Mouse (Mus musculus) olfactory bulb, adult 2 months (tissue): Measurements from ENCODE around the gene Arid5b. TPM values are rescaled to one million over a fixed set of nuclear protein-coding genes. Genes with fewer than 3 reads are reported as not detected.

ENCODE experiments used
- H3K27ac ChIP-seq: fragments of 200-500 bp; 2 replicates; pipeline ENCODE4 v1.5.1; 2012; ENCODE audit warnings: low read depth, low read length; ENCODE audit not compliant: insufficient read depth
- H3K4me1 ChIP-seq: fragments of 200-500 bp; 2 replicates; pipeline ENCODE4 v1.6.1; 2012; ENCODE audit warnings: low read length; ENCODE audit not compliant: control insufficient read depth, insufficient read depth
- H3K4me3 ChIP-seq: fragments of 200-500 bp; 2 replicates; pipeline ENCODE4 v1.5.1; 2012; ENCODE audit warnings: mild to moderate bottlenecking, low read depth, low read length, moderate library complexity; ENCODE audit not compliant: insufficient read depth
- CTCF ChIP-seq: fragments of 200-500 bp; IDR thresholded peaks from 2 replicates; pipeline ENCODE4 v1.5.1; 2012; ENCODE audit warnings: low read depth, mild to moderate bottlenecking, low read length, moderate library complexity; ENCODE audit not compliant: insufficient read depth
- POLR2A ChIP-seq: fragments of 200-500 bp; IDR thresholded peaks from 2 replicates; pipeline ENCODE4 v1.6.1; 2012; ENCODE audit warnings: mild to moderate bottlenecking, low read depth, low read length, moderate library complexity; ENCODE audit not compliant: insufficient read depth
- WGBS: fragments of 180-500 bp; shearing (Covaris S2); methylation state at CpG from one replicate; pipeline ENCODE4 v1.1.7; 2018; 5-methylcytosine and 5-hydroxymethylcytosine counted together
- polyA plus RNA-seq: library from polyadenylated mRNA; stranded (reverse); fragments of >200 nt; gene quantifications from 2 replicates; pipeline ENCODE4 v1.2.4, GENCODE M21; 2012; ENCODE audit warnings: low replicate concordance; ENCODE audit not compliant: missing spikeins, insufficient read depth, insufficient read length

Arid5b gene
- polyA plus RNA-seq, 1 experiment: not detected

GRCm38 (mm10) chr10:68164723-68165706, 113.5 kb downstream of the Arid5b start:
- H3K27ac ChIP-seq: no peak overlapping the region
- TF ChIP-seq CTCF (no peak), POLR2A (no peak)
- H3K4me1 ChIP-seq: peaks cover 2% of the 10 kb centered on the region
- no peak overlapping the region for H3K4me3 ChIP-seq
- 64% methylated on average over 8 of the region's 8 CpGs for WGBS

GRCm38 (mm10) chr10:68164137-68164536, 114.4 kb downstream of the Arid5b start:
- Histone ChIP-seq H3K4me1 (peaks cover 2% of the 10 kb centered on the region), H3K4me3 (no peak overlapping the region), H3K27ac (no peak overlapping the region)
- TF ChIP-seq POLR2A (no peak), CTCF (no peak)
- 96% methylated on average over 2 of the region's 2 CpGs for WGBS

- no peak for TF ChIP-seq POLR2A
- no peak for TF ChIP-seq CTCF
- no peak overlapping the region for H3K27ac ChIP-seq
- no peak overlapping the region for H3K4me3 ChIP-seq
- over 99% methylated on average over 9 of the region's 9 CpGs for WGBS
- H3K4me1 ChIP-seq: no peaks in the 10 kb centered on the region
Measured at GRCm38 (mm10) chr10:68159759-68160158, 118.8 kb downstream of the Arid5b start.

DNA sequence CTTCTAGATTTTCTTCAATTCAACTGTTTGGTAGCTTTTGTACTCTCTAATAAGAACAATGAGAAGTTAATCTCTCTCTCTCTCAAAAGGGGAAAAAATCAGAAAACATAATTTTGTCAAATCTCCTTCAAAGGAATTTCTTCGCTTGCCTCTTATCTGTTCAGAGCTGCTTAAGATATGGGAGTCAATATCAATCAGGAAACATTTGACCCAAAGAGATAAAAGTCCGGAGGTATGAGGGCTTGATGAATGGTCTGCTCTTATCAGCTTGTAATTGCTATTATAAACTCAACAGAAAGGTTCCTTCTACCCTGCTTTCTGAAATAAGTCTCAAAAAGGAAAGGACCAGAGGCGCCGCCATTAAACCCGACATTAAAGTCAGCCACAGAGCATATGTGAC, 120.0 kb downstream of the Arid5b start:
- peaks cover 2% of the 10 kb centered on the region; the same call in 1 of the 2 replicates for H3K4me1 ChIP-seq
- TF ChIP-seq POLR2A (no peak), CTCF (no peak)
- WGBS: 96% methylated on average over 5 of the region's 5 CpGs
- no peak overlapping the region for H3K27ac ChIP-seq
- no peak overlapping the region for H3K4me3 ChIP-seq

DNA sequence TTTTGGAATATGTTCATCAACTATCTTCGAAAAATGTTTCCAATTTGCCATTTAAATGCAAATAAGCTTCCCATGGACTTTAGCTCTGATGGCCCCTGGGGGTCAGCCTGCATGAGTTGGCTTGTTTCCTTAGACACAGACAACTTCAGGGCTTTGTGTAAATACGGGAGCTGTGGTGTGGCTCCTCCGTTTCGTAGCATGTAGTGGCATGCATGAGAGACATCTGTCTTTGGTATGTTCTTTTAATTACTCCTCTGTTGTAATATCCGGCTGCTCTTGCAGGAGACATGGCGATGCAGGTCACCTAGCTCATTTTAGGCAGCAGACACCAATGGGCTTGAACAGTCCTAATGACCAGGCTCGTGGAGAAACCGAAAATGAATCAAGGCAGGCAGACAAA, 121.0 kb downstream of the Arid5b start:
- TF ChIP-seq CTCF: no peak
- no peak for TF ChIP-seq POLR2A
- 86% methylated on average over 8 of the region's 8 CpGs for WGBS

GRCm38 (mm10) chr10:68156646-68157245, 121.8 kb downstream of the Arid5b start:
- no peak overlapping the region for H3K27ac ChIP-seq
- peaks cover 2% of the 10 kb centered on the region; the same call in 1 of the 2 replicates for H3K4me1 ChIP-seq
- no peak overlapping the region for H3K4me3 ChIP-seq
- 65% methylated on average over 10 of the region's 10 CpGs for WGBS
- TF ChIP-seq POLR2A (no peak), CTCF (no peak)

More for the DNA sequence above, 121.0 kb downstream of the Arid5b start:
- Histone ChIP-seq H3K27ac (no peak overlapping the region), H3K4me1 (peaks cover 2% of the 10 kb centered on the region; the same call in 1 of the 2 replicates), H3K4me3 (no peak overlapping the region)

DNA sequence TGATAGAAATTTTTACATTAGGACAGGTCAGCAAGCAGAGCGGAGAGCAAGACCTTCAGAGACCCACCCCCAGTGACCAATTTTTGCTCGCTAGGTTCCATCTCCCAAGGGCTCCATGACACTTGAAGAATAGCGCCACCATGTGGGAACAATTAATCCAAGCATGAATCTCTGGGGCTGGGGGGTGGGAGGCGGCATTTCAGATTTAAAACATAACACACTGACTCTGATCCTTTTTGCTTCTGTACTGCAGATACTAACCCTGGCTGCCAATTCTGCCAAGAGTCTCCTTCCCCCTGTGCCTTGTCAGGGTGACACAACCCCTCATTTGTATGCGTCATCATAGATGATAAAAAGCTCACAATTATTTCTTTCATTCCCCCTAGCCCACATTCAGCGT, 122.4 kb downstream of the Arid5b start:
- Histone ChIP-seq H3K4me3 (no peak overlapping the region), H3K4me1 (peaks cover 2% of the 10 kb centered on the region; the same call in 1 of the 2 replicates), H3K27ac (no peak overlapping the region)
- 83% methylated on average over 6 of the region's 6 CpGs for WGBS
- TF ChIP-seq POLR2A (no peak), CTCF (no peak)

GRCm38 (mm10) chr10:68155431-68156119, 123.0 kb downstream of the Arid5b start:
- no peak for TF ChIP-seq CTCF
- TF ChIP-seq POLR2A: no peak
- Histone ChIP-seq H3K27ac (no peak overlapping the region), H3K4me3 (no peak overlapping the region), H3K4me1 (peaks cover 2% of the 10 kb centered on the region; the same call in 1 of the 2 replicates)
- 97% methylated on average over 6 of the region's 6 CpGs for WGBS
